Mouse (Mus musculus): ENCODE measurements around the gene B4galt2. TPM values are rescaled to one million over a fixed set of nuclear protein-coding genes. Genes with fewer than 3 reads are reported as not detected.

The B4galt2 gene
- total and polyA plus RNA-seq, 3 experiments, result 0.08 to 0.19 TPM; not detected in 1

GRCm38 (mm10) chr4:117878703-117879102 is 4.6 kb downstream of the B4galt2 start:
- Histone ChIP-seq H3K79me2 (ENCODE audit: control insufficient read depth, insufficient read depth, low read length, poor library complexity) (no peaks in the 10 kb centered on the region), H3K9me3 (replicated peaks; ENCODE audit: insufficient read depth, low read length) (no peaks in the 10 kb centered on the region), H3K36me3 (ENCODE audit: control insufficient read depth in 1 of 2, insufficient read depth in 2 of 2, low read length in 2 of 2) (no peaks in the 10 kb centered on the region), H3K27ac (ENCODE audit: control insufficient read depth, low read depth, low read length) (no peak overlapping the region), H3K4me1 (ENCODE audit: control insufficient read depth in 1 of 2, insufficient read depth in 2 of 2, low read length in 2 of 2) (no peaks in the 10 kb centered on the region), H3K4me3 (ENCODE audit: control insufficient read depth in 1 of 2, insufficient read depth in 1 of 2, low read depth in 2 of 2, low read length in 2 of 2) (no peak overlapping the region), H3K9ac (ENCODE audit: control insufficient read depth, low read depth, low read length, poor library complexity, severe bottlenecking) (no peak overlapping the region), H3K27me3 (ENCODE audit: control insufficient read depth in 1 of 2, insufficient read depth in 2 of 2, low read length in 2 of 2) (no peaks in the 10 kb centered on the region)
- no peak for TF ChIP-seq JUND (IDR thresholded peaks at IDR 0.05; ENCODE audit: low read depth, low read length)
- no peak for TF ChIP-seq MAFK (IDR thresholded peaks at IDR 0.05; ENCODE audit: borderline replicate concordance, low read depth, low read length)
- no peak for TF ChIP-seq GABPA (IDR thresholded peaks at IDR 0.05; ENCODE audit: low read depth, low read length)
- no peak for TF ChIP-seq RCOR1 (IDR thresholded peaks at IDR 0.05; ENCODE audit: low read depth, low read length)
- TF ChIP-seq POLR2A (IDR thresholded peaks at IDR 0.05; ENCODE audit: control insufficient read depth in 1 of 2, insufficient read depth in 1 of 2, low read depth in 1 of 2, low read length in 2 of 2, poor library complexity in 1 of 2), result no peak
- no peak for TF ChIP-seq CTCF (IDR thresholded peaks at IDR 0.05 in 2 of 3, conservative IDR thresholded peaks at IDR 0.05 in 1 of 3; ENCODE audit: control insufficient read depth in 1 of 3, insufficient read depth in 1 of 3, low read depth in 2 of 3, low read length in 3 of 3, poor library complexity in 1 of 3, severe bottlenecking in 1 of 3)
- TF ChIP-seq NRF1 (IDR thresholded peaks at IDR 0.05; ENCODE audit: insufficient read depth, low read depth, low read length, poor library complexity, severe bottlenecking), result no peak
- TF ChIP-seq MAZ (IDR thresholded peaks at IDR 0.05; ENCODE audit: low read depth, low read length), result no peak
- DNase-seq (ENCODE audit: low read depth, low spot score), result no peak

- no peaks in the 10 kb centered on the region for H3K4me1 ChIP-seq (ENCODE audit: control insufficient read depth in 1 of 2, insufficient read depth in 2 of 2, low read length in 2 of 2)
- TF ChIP-seq HCFC1 (IDR thresholded peaks at IDR 0.05; ENCODE audit: low read depth, low read length) (no peak), SMC3 (IDR thresholded peaks at IDR 0.05; ENCODE audit: low read depth, low read length) (no peak), MYC (IDR thresholded peaks at IDR 0.05; ENCODE audit: low read depth, low read length) (no peak), BHLHE40 (IDR thresholded peaks at IDR 0.05; ENCODE audit: borderline replicate concordance, low read depth, low read length) (no peak), ELF1 (IDR thresholded peaks at IDR 0.05; ENCODE audit: low read depth, low read length) (no peak), CHD2 (IDR thresholded peaks at IDR 0.05; ENCODE audit: low read length) (no peak), GATA1 (IDR thresholded peaks at IDR 0.05; ENCODE audit: low read depth, low read length) (no peak), ZKSCAN1 (IDR thresholded peaks at IDR 0.05; ENCODE audit: low read depth, low read length) (no peak), GABPA (IDR thresholded peaks at IDR 0.05; ENCODE audit: low read depth, low read length) (no peak), MYB (IDR thresholded peaks at IDR 0.05; ENCODE audit: low read depth, low read length) (no peak), ZC3H11A (IDR thresholded peaks at IDR 0.05; ENCODE audit: low read depth, low read length) (no peak), NELFE (IDR thresholded peaks at IDR 0.05; ENCODE audit: low read depth, low read length) (no peak), CHD1 (IDR thresholded peaks at IDR 0.05; ENCODE audit: low read depth, low read length) (no peak), EP300 (IDR thresholded peaks at IDR 0.05; ENCODE audit: low read depth in 1 of 2, low read length in 2 of 2) (no peak)
- no peak overlapping the region for H3K9ac ChIP-seq (ENCODE audit: control insufficient read depth, low read depth, low read length, poor library complexity, severe bottlenecking)
- H3K79me2 ChIP-seq (ENCODE audit: control insufficient read depth, insufficient read depth, low read length, poor library complexity), result no peaks in the 10 kb centered on the region
- H3K4me3 ChIP-seq (ENCODE audit: control insufficient read depth in 1 of 2, insufficient read depth in 1 of 2, low read depth in 2 of 2, low read length in 2 of 2), result no peak overlapping the region
- DNase-seq (ENCODE audit: low read depth, low spot score), result no peak
- H3K27ac ChIP-seq (ENCODE audit: control insufficient read depth, low read depth, low read length), result no peak overlapping the region
- H3K36me3 ChIP-seq (ENCODE audit: control insufficient read depth in 1 of 2, insufficient read depth in 2 of 2, low read length in 2 of 2), result no peaks in the 10 kb centered on the region
- no peaks in the 10 kb centered on the region for H3K27me3 ChIP-seq (ENCODE audit: control insufficient read depth in 1 of 2, insufficient read depth in 2 of 2, low read length in 2 of 2)
- no peaks in the 10 kb centered on the region for H3K9me3 ChIP-seq (replicated peaks; ENCODE audit: insufficient read depth, low read length)
Observed at GRCm38 (mm10) chr4:117878301-117878700, 5.0 kb downstream of the B4galt2 start.
